Comparison of ENCODE assay signal across 16 mouse cellular contexts in genomic region chr10:117743182-117743581, GRCm38 (mm10).
"Had no signal": no experiment of that assay in that cellular context is flagged by ENCODE, and none has a peak within 500 bp of the region (broad histone marks: within the 10 kb centered on the region; RNA-seq: fewer than 3 reads in every experiment).

No protein-coding gene starts in this region.

- ATAC-seq: intestine, postnatal 0 days had no signal

- H3K27ac ChIP-seq: kidney, postnatal 0 days; liver, embryonic 13.5 days; midbrain, embryonic 10.5 days; neural tube, embryonic 12.5 days; neural tube, embryonic 15.5 days had no signal

- H3K9me3 ChIP-seq: liver, embryonic 13.5 days; megakaryocyte, embryonic 14.5 days; midbrain, embryonic 10.5 days; neural tube, embryonic 12.5 days; neural tube, embryonic 15.5 days had no signal

- H3K9ac ChIP-seq: liver, embryonic 13.5 days; neural tube, embryonic 15.5 days had no signal

- H3K4me2 ChIP-seq: liver, embryonic 13.5 days had no signal

- H3K4me3 ChIP-seq: liver, embryonic 13.5 days; megakaryocyte, embryonic 14.5 days; midbrain, embryonic 10.5 days; neural tube, embryonic 12.5 days; neural tube, embryonic 15.5 days had no signal

- H3K27me3 ChIP-seq: liver, embryonic 13.5 days; megakaryocyte, embryonic 14.5 days; neural tube, embryonic 12.5 days; neural tube, embryonic 15.5 days had no signal

- DNase-seq: kidney, adult 2 months; kidney, postnatal 36 days; left cerebral cortex, postnatal 4 days; liver, embryonic 13.5 days; lung, adult 2 months; midbrain, embryonic 14.5 days; right cerebral cortex, adult 18-20 months; right cerebral cortex, postnatal 14 days; right cerebral cortex, postnatal 4 days; thymus, postnatal 25 days had no signal
